Mouse (Mus musculus) monocyte, adult 5-6 weeks (primary cell): ENCODE measurements around the gene Gas6. TPM values are rescaled to one million over a fixed set of nuclear protein-coding genes. Genes with fewer than 3 reads are reported as not detected.

ENCODE experiments used
- ATAC-seq: fragments of 153-309, 156-312 bp; replicated peaks from 2 replicates; pipeline ENCODE4 v1.8.0; 2017; ENCODE audit warnings: mild to moderate bottlenecking; ENCODE audit not compliant: low TSS enrichment, insufficient number of reproducible peaks, severe bottlenecking, poor library complexity, low FRiP score
- total RNA-seq: library from RNA; stranded (forward); fragments of 200-1000, 200-491, 200-594 nt; gene quantifications from 3 replicates; pipeline ENCODE4 v1.2.3, GENCODE M21; 2017

Gas6 gene
- total RNA-seq, 1 experiment from 2014 or later = not detected

DNA sequence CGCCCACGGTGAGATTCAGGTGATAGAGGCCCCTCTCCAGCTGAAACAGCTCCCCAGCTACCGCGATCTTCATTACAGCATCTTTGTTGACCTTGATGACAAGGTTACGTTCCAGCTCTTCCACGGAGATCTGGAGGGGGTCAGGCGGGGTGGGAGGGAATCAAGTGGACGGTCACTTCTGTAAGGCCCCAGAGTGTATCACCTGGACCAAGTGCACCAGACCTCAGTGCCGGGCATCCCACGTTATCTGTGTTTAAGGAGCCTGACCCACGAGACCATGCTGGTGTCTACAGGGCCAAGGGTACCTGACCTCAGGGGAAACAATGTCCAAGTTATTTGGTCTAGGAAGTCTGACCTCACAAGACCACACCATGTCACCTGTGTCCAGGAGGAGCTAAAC is 22.8 kb downstream of the Gas6 start:
- no peak for ATAC-seq

DNA sequence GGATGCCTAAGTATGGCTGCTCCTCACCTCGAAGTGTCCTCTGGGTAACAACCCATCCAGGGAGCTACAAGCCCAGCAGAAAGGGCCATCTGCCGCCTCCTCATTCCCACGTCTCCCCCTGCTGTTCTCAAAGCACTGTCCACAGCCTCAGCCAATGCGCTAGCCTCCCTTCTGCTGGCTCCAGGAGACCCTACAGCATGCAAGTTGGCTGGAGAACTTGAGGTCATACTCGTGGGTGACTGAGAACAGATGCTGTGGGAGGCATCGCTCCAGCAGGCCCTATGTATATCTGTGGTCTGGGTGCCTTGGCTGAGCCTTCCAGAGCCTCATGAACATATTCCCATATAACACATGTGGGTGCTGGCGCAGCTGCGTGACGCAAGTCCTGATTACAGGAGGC is 25.6 kb downstream of the Gas6 start:
- ATAC-seq = no peak

GRCm38 (mm10) chr8:13466989-13467388 is 27.3 kb downstream of the Gas6 start:
- no peak for ATAC-seq

DNA sequence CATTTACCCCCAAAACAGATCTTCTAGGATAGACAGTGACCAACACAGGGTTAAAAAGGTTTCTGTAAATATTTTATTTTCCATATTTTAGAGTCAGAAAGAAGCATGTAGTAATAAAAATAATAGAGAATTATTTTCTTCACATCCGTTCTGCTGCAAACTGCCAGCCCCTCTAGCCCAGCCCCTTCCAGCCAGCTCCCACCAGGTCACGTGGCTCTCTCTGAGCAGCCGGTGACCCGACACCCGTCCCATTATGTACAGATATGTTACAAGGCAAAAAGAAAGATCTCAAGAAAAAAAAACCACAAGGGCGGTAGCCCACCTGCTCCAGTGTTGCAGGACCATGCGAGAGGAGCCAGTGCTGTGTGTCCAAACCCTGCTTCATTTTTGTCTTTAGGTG is 29.0 kb downstream of the Gas6 start:
- ATAC-seq = no peak

DNA sequence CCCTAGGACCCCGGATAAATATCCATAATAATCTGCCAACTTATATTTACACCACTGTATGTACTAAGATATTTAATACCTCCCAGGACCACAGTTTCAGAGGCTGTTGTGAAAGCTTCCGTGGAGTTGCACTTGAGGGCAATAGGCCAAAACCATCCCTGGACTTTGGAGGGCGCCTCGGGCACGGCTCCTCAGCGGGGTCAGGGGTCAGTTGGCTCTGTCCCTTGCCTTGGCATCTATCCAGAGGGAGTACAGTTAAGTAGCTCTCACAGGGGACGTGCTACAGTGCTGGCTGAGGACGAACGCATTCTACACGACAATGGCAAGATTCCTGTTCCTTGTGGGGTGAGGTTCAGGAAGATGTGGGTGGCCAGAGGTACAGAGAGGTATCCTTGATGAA is 31.9 kb downstream of the Gas6 start:
- no peak for ATAC-seq

GRCm38 (mm10) chr8:13461843-13462242 is 32.4 kb downstream of the Gas6 start:
- no peak for ATAC-seq

GRCm38 (mm10) chr8:13461085-13461765 is 33.1 kb downstream of the Gas6 start:
- no peak for ATAC-seq

- no peak for ATAC-seq
Observed at GRCm38 (mm10) chr8:13459431-13459830, 34.9 kb downstream of the Gas6 start.

DNA sequence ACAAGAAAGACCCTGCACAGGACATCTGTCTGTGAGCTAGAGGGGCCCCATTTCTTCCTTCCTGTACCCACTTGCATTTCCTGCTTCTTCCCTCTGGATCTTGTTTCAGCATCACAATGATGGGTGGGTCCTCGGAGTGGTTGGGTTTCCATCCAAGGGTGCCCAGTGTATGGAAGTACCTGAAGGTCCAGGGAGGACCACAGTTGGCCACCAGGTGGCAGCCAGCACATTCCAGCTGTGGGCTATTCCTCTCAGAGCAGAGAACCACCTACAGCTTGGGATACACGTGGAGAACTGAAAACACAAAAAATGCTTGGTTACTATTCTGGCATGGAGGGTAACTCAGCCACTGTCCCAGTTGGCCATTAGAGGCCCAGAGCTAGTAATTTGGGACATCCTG is 39.0 kb downstream of the Gas6 start:
- ATAC-seq = no peak

GRCm38 (mm10) chr8:13454341-13455113 is 39.8 kb downstream of the Gas6 start:
- no peak for ATAC-seq

GRCm38 (mm10) chr8:13451747-13452277 is 42.5 kb downstream of the Gas6 start:
- no peak for ATAC-seq

DNA sequence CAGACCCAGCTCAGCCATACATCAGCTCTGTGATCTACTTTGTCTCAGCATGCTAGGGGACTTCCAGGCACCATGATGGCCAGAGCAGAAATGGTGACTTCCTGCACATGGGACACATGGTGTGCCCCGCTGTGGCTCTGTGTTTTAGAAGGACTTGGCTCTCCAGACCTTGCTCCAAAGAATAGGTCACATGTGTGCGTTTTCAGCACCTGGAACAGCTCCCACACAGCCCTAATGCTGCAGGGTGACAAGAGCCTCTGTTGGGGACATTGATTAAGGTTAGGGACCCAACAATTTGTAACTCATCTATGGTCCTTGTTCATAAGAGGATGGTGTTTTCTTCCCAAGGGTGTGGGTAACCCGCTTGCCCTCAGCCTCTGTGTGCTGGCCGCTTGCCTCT is 46.1 kb downstream of the Gas6 start:
- ATAC-seq = no peak

DNA sequence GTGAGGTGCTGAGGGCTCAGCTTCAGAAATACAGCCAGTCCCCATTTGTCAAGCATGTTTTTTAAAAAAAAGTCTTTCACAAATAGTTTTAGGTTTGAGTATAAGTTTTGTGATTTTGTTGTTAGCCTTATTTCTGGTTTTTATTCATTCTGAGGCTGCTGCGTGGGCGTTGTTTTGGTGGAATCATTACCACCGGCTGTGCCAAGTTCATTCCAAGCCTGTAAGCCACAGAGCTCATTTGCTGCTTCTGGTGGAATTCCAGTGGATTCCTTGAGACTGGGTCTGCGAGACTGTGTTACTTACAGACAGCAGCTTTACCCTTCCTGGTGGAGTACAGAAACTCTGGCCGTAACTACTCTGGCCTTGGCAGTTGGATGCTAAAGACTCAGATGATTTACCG is 47.8 kb downstream of the Gas6 start:
- no peak for ATAC-seq

DNA sequence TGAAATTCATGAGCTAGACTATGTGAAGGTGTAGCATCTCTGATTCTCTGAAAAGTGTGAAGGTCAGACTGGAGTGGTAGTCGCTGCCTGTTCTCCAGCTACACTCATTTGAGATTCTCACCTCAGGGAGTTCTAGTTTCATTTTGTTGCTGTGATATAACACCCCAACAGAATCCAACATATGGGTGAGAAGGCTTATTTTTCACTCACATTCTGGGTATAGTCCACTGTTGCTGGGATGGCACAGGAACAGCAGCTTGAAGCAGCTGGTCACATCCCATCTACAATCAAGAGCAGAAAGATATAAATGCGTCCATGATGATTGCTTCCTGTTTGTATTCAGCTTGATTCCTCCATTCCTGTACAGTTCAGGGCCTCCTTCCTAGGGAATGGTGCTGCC is 52.1 kb downstream of the Gas6 start:
- no peak for ATAC-seq

DNA sequence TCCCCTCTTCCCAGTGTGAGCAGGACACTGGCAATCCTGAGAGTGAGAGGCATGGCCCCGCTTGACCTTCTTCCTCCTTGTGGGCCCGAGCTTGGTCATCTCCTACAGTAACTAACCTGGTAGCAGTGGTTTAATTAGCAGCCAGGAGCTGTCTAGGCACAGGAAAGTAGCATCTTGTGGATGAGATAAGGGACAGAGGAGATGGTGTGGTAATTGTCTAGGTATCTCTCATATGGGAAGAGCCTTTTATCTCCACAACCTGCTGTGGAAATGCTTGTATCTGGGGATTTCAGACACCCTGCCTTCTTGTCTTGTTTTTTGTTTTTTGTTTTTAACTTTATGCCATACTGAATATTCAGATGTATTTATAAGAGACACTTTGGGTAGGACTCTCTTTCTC is 56.8 kb downstream of the Gas6 start:
- no peak for ATAC-seq

GRCm38 (mm10) chr8:13436052-13436451 is 58.2 kb downstream of the Gas6 start:
- no peak for ATAC-seq

- no peak for ATAC-seq
Observed at GRCm38 (mm10) chr8:13434889-13435288, 59.4 kb downstream of the Gas6 start, which contains the start of gene Tmem255b. Gene Tmem255b, plus strand, starts transcription at chr8:13435189.

DNA sequence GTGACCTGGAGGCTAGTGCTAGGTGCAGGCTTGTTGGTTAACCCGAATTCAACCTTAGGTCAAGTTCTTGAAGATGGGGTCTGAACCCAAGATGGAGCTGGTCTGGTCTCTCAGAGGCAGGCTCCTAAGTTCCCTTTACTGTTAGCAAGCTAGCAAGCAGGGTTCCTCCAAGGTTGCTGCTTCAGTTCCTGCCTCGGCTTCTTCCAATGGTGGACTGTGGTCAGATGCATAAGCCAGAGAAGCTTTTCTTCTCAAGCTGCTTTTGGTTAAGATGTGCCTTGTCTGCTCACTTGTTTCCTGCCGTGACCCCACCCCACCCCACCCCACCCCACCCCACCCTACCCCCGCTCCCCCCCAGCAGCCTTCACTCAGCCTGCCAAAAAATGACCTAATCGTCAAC is 61.2 kb downstream of the Gas6 start:
- no peak for ATAC-seq

DNA sequence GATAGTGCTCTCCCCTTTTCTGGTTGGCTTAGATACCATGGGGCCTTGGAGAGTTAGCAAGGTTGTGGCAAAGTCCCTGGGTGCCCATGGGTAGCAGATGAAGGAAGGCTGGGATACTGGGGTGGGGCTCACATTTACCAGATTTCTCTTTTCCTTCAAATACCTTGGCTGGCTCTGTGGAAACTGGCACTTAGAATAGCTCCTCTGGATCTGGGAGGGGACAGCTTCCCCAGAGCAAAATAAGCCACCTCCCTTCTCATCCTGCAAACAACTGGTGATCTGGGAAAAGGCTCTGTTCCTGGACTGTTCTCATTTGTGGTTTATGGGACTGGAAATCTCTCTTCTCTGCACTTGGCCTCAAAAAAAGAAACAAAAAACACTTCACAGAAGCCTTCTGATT is 63.4 kb downstream of the Gas6 start:
- ATAC-seq = no peak

- no peak for ATAC-seq
Observed at GRCm38 (mm10) chr8:13430412-13430811, 63.9 kb downstream of the Gas6 start.
